Mouse (Mus musculus): ENCODE results near the gene Myo1e.
A peak's percentile ranks its signal among the peaks of the same experiment; 100 is the strongest.

Gene Myo1e

DNA sequence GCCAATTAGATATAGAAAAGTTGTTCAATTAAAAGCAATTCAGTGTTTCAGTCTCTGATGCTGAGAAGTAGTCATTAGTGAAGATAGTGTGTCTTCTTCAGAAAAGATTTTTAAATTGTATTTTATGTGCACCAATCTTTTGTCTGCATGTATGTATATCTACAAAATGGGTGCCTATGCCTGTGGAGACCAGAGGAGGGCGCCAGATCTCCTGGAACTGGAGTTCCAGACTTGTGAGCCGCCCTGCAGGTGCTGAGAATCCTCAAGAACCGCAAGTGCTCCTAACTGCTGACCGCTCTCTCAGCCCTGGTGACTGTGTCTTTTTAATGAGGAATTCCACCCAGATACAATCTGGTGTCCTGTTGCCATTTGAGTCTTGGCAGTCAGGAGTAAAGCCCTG, 76.0 kb downstream of the Myo1e start:
- no peak for DNase-seq (ENCODE audit: low spot score in 2 of 2)

DNA sequence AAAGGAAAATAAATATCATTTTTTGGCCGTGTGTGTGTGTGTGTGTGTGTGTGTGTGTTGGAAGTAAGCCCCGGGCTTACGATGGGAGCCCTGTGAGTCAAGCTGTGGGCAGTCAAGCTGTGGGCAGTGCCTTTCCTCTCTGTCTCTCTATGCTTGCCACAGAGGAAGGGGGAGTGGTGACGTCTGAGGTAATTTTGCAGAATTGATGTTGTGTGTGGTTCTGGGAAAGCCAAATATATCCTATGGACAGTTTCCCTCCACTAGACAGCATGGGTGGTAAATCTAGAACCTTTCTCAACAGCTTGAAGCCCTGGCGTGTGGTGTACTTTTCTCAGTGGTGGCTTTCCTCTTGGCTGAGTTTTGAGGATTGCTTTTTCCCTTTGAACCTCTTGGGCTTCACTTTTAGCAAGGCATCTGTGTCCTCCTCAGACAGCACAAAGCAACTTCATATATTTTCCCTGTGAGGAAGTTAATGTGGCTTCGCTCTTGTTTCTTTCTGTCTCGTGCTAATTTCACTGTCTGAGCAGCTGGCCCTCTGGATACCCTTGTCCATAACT, 77.5 kb downstream of the Myo1e start:
- peak; percentile 23 to 38 for DNase-seq (ENCODE audit: low spot score in 2 of 2)

DNA sequence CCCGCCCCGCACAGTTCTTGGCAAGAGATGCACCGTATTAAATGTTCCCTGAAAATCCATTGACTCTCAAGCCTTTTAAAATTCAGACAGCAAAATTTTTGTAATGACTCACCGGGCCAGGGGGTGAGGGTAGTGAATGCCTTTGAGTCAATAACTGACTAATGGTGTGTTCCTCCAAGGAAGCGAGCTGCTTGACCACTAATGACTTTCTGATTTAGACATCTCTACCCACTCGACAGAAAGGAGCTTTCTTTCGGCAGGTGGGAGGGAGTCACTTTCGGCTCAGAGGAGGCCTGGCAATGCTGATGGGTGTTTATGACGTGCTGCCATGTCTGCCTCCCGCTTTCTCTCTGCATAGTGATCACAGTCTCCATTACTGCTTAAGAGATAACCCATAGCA, 83.6 kb downstream of the Myo1e start:
- DNase-seq (ENCODE audit: low spot score in 2 of 2) = no peak

DNA sequence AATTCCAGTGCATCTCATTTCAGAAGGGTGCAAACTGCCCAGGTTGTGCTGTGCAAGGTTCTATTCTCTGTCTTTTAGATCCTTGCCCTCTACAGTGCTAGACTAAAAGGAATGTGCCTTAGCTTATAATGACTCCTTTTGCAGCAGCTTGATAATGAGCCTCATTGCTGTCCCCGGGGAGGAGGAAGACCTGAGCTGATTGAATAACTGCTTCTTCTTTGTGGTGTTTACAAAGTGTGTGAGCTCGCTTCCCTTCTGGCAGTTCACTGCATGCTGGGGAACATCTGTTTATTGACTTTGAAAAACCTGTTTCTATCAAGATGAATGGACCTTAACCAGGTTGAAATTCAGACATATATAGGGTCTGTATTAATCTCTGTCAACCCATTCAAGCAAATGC, 89.8 kb downstream of the Myo1e start:
- DNase-seq (ENCODE audit: low spot score in 2 of 2) = no peak

DNA sequence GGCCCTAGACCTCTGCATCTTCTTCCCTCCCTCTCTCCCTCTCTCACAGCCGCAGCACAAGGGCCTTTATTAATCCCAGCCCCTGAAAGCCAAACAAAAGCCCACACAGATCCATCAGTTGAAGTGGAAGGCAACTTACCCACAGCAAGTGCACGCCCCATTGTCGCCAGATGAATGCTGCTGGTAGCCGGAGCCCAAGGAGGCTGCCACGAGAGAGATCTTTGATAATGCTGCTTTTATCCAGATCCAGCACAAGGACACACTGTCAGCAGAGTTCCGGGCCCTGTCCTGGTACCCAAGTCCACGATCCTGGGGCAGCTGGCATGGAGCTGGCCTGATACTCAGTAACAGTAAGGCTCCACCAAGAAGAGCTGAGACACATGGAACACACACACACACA, 91.1 kb downstream of the Myo1e start:
- DNase-seq (ENCODE audit: low spot score in 2 of 2) = no peak

DNA sequence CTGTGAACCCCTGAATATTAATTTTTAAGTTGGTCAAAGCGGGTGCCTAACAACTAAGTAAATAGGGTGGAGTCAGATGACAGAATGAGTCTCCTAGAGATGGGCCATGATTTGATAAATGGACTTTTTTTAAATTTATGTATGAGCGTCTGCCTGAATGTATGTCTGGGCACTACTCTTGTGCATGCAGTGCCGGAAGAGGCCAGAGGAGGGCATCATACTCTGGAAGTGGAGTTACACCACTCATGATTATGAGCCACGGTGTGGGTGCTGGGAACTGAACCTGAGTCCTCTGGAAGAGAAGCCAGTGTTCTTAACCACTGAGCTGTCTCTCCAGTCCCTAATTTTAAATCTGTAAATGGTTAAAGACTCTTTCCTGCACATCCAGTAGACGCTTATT, 93.6 kb downstream of the Myo1e start:
- no peak for DNase-seq (ENCODE audit: low spot score in 2 of 2)

DNA sequence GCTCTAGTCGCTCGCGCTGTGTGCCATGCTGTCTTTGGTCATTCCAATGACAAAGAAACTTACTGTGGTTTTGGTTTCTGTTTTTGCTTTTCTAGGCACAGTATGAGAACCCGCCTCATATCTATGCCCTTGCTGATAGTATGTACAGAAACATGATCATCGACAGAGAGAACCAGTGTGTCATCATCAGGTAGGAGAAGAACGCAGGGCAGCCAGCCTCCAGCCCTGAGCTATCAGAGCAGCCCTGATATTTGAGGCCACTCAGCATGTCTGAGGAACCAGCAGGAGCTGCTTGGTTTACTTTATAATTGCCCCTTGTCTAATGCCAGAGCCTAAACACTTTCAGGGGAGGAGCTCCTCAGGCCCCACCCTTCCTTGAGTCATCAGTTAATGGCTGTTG, 94.4 kb downstream of the Myo1e start:
- no peak for DNase-seq (ENCODE audit: low spot score in 2 of 2)

DNA sequence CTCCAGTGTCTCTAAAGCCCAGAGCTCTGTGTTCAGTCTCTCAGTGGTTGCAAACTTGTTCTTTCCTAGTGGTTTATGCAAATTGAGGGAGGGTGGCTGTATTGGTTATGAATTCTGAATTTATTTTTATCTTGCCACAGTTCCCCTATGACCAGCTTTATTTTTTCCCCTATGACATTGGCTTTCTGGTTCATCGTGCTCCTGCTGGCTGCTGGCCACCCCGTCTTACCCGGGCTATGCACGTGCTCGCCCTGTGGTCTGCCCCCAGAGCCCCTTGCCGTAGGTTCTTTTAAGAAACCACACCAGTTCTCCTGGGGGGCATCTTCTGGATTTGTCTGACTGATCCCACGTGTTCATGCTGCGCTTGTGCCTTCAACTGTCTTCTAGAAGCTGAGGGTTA, 97.8 kb downstream of the Myo1e start:
- DNase-seq (ENCODE audit: low spot score in 2 of 2) = peak in 1 of 2 experiments; percentile 66

DNA sequence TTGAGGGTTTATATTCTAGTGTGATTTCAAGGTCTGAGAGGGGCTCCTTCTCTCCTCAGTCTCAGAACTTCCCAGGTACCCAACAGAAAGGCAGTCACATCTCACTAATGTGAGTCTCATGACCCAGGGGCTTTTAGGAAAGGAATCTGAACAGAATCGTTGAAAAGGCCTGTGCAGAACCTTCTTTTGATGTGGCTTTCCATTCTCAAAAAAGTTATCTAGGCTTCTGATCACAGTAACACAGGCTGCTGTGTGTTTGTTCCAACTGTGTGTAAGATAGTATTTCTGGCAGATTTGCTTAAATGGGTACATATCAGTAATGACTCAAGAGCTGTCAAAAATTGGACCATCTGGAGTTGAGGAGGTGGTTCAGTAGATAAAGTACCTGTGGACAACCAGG, 102.9 kb downstream of the Myo1e start:
- no peak for DNase-seq (ENCODE audit: low spot score in 2 of 2)

DNA sequence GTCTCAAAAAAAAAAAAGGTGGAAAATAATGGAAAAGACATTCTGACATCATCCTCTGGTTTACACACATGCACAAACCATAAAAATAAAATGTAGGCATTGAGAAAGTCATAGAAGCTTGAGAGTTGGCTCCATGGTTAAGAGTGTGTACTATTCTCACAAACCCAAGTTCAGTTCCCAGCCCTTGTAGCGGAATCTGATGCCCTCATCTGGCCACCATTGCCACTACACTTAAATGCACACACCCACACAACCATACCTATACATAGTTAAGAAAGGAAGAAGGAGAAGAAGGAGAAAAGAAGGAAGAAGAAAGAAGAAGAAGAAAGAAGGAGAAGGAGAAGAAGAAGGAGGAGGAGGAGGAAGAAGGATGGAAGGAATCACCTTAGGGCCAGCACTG, 106.9 kb downstream of the Myo1e start:
- no peak for DNase-seq (ENCODE audit: low spot score in 2 of 2)

DNA sequence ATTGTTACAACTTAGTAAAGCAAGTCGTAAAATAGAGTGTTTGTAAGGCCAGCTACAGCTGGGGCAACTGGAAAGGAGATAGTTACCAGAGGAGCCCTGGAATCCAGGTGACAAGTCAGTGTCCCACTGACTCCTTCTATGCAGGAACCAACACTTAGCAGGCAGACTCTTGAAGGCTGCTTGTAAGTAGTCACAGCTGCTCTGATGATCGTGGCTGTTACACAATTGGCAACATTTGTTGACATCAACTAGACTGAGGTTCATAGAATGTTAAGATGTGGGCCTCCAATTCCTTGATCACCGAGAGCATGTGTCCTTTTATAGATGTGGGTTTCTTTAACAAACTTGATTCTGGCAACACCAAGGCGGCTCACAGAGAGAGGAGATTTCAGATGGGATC, 108.0 kb downstream of the Myo1e start:
- no peak for DNase-seq (ENCODE audit: low spot score in 2 of 2)

DNA sequence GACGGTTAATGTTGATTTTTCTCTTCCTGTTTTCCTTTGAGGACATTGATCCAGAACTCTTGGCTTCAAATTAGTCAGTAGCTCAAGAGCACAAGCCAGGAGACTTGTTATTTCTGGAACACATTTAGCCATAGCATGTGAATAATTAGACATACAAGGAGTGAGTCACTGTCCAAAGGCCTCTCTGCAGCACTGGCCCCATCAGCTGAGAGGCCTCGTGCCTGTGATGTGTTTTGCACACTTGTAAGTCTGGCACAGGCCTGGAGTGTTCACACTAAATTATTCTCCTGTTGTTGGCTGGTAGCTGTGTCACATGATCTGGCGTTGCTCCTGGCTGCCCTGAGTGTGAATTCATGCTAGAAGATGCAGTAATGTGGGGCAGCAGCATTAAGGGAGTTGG, 111.5 kb downstream of the Myo1e start:
- DNase-seq (ENCODE audit: low spot score in 2 of 2) = no peak

DNA sequence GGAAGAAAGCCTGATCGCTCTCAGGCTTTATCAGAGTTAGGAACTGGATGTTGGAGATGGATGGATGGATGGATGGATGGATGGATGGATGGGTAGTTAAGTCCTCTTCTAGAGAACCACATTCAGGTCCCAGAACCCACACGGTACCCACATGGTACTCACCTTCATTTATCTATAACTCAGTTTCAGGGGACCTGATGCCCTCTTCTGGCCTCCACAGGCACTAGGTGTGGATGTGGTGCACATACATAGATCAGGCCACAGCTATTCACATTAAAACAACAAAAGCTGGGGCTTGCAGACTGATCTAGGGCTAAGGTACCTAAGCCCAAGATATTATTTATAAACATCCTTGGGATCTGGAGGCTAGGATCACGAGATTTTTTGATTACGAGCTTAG, 117.2 kb downstream of the Myo1e start:
- peak in 1 of 2 experiments; percentile 11 for DNase-seq (ENCODE audit: low spot score in 2 of 2)

DNA sequence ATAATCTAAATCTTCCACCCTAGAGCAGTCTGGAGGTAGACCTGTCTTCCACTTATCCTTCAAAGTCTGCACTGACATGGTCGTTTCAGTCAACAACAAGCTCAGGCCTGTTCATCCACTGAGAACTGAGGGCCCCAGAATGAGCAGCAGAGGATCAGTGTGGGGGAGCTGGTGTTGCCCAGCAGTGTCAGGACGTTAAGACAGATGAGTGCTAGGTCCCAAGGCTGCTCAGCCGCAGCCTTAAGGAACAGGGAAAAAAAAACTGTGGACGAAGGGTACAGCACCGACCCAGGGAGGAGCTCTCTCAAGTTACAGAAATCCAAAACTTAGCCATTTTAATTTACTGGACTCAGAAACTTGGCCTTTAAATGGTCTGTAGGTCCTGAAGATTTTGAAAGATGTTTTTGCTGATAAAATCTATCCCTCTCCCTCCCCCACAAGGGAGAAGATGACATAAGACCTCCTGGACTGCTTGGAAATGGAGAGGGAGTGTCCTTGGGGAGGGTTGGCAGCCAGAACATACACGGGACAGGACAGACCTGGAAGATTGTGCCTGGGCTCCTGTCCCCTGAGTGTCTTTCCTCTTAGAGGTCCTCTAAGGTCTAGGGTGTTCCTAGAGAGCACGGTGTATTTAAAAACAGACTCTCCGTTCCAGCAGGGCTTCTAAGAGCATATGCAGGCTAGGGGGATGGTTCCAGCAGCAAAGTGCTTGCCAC, 118.9 kb downstream of the Myo1e start:
- DNase-seq (ENCODE audit: low spot score in 2 of 2) = no peak

DNA sequence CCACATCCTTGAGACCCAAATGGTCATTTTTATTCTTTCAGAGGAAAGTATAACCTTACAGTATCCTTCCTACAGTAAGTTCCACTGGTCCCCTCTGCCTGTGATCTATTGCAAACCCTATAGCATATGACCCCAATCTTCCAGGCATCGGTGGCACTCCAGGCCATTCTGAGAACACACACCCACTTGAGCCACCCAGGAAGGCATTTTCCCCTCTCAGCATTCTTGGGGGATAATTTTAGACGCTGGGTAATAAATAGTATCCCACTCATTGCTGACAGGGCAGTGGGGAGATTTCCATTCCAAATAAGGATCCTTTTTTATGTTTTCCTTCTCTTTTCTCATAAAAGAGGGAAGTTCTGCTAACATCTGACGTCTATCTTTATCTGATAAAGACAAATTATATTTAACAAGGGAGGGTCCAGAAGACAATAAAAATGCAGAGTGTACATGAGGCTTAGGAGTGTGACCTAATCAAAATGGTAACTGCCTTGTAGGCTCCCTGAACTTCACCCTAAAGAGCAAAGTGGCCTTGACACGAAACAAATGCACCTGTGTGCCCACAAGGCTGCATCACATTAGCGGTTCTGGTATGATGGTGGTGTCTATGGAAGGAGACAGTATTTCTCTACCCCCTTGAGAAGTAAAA, 121.2 kb downstream of the Myo1e start:
- no peak for DNase-seq (ENCODE audit: low spot score in 2 of 2)

DNA sequence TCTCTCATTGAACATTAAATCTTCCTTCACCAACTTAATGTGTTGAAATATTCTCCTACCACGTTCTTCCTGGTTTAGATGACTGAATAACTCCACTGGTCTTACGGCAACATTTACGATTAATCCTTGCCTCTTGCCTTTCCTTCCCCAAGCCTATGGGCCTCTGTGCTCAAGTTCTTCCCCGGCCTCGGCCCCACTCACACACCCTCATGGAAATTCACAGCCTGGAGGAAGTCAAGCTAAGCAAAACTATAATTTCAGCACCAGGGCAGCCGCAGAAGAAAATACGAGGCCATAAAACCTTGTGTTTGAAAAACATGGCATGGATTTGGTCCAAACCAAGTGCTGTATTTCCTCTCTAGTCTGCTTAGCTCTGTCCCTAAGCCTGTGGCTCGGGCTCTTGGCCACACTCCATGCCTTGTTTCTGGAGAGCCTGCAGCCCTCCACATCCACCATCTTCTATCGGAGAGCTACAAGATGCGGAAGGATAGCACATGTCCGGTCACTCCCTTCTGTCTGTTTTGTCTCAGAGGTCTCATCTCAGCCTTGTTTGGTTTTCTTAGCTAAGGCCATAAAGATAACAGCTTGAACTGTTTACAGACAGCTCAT, 124.7 kb downstream of the Myo1e start:
- no peak for DNase-seq (ENCODE audit: low spot score in 2 of 2)

DNA sequence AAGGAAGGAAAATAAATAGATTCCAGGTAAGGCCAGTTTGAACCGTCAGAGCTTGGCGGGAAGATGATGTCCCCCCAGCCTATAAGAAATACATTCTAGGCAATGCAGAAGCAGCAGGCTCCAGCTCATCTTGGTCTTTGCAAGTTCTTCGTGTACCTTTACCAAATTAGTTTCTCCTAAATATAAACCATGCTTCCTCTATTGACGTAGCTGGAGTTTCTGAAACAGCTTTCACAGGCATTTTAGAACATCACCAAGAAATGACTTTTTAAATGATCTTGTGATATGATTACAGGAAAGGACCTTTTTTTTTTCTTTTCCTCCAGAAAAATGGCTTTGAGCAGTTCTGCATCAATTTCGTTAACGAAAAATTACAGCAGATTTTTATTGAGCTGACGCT, 131.2 kb downstream of the Myo1e start:
- DNase-seq (ENCODE audit: low spot score in 2 of 2) = no peak

DNA sequence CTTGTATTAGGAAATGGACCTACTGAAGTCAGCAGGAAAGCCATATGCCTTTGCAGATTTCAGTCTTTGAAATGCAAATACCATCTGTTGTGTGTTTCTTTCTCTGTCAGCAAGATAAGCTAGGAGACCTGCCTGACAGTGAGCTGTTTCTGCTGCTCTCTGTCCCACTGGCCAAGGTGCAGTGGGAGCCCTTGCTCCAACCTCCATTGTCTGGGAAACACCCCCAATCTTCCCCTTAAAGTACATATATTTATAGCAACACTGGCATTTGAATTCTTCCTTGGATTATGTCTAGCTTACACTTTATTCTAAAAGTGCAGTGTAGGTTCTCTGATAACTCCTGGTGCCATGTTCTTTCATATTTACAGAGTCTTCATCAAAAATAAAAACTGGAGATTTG, 131.7 kb downstream of the Myo1e start:
- DNase-seq (ENCODE audit: low spot score in 2 of 2) = no peak

DNA sequence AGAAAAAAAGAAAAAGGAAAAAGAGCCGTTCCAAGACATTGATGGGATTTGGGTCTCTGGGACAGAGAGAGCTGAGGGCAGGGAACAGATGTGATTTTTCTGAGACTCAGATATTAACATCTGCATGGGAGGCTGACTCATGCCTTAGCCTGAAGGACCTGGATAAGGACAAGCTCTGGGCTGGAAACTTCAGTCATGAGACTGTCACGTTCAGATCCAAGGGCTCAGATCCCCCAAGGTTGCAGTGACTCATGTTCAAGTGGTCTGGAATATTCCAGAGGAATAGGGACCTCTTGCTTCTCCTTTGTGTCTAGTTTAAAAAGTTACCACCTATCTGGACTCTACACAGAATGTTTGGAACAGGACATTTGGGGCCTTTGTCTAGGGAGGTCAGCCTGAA, 142.1 kb downstream of the Myo1e start:
- no peak for DNase-seq (ENCODE audit: low spot score in 2 of 2)

DNA sequence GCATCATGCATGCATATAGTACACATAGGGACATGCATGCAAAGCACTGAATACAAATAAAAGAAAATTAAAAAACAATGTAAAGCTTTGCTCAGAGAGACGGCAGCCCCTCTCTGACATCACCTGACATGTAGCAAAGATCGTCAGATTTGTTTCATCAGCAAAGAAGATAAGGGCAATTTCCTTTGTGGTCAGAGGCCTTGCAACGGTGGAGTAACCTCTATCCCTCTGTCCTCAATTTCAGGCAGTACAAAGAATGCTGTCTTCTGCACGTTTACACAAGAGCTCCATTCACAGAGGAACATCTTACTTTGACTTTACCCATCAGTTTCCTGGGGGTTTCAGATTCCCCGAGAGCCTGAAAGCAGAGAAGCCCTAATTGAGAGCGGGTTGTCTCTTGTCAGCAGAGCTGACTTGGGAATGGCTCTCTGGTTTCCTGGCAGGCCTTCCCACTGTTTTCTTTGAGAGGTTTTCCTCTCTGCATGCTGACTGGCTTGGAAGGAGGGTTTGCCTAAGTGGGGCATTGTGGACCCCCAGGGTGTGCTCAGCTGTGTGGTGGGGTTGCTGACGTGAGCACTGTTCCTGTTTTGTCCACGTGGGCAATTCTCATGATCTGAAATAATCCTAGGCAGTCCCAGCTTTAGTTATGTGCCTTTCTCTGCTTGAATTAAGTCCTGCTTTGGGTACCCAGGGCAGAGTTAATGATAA, 144.6 kb downstream of the Myo1e start:
- DNase-seq (ENCODE audit: low spot score in 2 of 2) = no peak

DNA sequence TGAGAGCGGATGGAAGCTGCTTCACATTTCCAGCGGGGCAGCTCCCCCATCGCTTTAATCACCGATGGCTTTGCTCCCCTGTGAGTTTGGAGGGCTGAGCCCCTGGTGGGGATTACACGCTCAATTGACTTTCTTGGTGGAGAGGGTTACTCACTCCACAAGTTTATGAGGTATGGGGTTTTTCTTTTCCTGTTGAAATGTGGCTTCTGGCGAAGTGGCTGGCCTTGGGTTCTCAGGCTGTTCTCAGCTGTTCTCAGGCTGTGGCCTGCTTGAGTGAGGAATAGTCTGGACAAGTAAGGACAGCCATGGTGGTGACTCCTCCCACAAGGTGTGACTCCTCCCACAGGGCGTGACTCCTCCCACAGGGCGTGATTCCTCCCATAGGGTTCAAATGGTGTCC, 149.1 kb downstream of the Myo1e start:
- DNase-seq (ENCODE audit: low spot score in 2 of 2) = no peak

DNA sequence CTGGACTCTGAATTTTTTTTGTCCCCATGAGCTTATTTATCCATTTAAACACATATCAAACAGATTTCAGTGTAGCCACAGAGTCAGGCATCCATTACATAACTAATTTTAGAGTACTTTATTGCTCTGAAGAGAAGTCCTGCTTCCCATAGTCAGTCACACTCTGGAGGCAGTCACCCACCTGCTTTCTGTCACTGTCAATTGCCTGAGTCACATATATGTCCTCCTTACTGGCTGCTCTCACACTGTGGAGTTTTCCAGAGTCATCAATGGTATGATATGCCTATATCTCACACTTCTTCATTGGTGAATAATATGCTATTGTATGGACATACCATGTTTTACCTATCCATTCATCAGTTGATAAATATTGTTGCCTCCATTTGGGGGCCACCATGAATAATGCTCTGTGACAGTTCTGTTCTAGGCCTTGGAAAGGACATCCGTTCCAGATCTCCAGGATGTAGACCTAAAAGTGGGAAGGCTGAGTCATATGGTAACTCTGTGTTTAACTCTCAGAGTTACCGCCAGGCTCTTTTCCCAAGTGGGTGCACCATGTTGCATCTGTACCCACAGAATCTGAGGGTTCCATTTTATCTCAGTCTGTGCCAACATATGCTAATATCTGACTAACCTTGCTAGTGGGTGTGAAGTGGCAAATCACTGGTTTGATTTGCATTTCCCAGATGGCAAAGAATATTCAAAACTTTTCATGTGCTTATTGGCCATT, 152.4 kb downstream of the Myo1e start:
- DNase-seq (ENCODE audit: low spot score in 2 of 2) = no peak
